Mouse (Mus musculus): ENCODE results near the gene Gbp5. TPM values are rescaled to one million over a fixed set of nuclear protein-coding genes. Genes with fewer than 3 reads are reported as not detected.

The Gbp5 gene
- not detected in 2 replicates for polyA plus RNA-seq (2016; fragmentation: Nextera tagmentation; extraction: Ambion mirVana)

- WGBS, result 81% methylated on average over 6 of the region's 6 CpGs
- H3K4me3 ChIP-seq, result no peak within 1 kb of the TSS
- ATAC-seq (ENCODE audit: low FRiP score, low read depth), result peak; percentile 29; the same call in 1 of the 2 replicates
- H3K36me3 ChIP-seq, result no peaks in the 10 kb centered on the region
- no peaks in the 10 kb centered on the region for H3K4me1 ChIP-seq
- H3K27ac ChIP-seq, result no peak within 1 kb of the TSS
- H3K9ac ChIP-seq, result no peak within 1 kb of the TSS
- no peaks in the 10 kb centered on the region for H3K9me3 ChIP-seq
- no peaks in the 10 kb centered on the region for H3K27me3 ChIP-seq (replicated peaks)
- H3K4me2 ChIP-seq (replicated peaks), result no peak within 1 kb of the TSS
Observed at GRCm38 (mm10) chr3:142493536-142494061, at the start of gene Gbp5. TSS of gene Gbp5 (plus strand) at chr3:142493978.

- 90% methylated on average over 7 of the region's 7 CpGs for WGBS
- no peaks in the 10 kb centered on the region for H3K27me3 ChIP-seq (replicated peaks)
- no peaks in the 10 kb centered on the region for H3K36me3 ChIP-seq
- no peak overlapping the region for H3K27ac ChIP-seq
- no peak overlapping the region for H3K4me2 ChIP-seq (replicated peaks)
- no peak overlapping the region for H3K4me3 ChIP-seq
- H3K4me1 ChIP-seq, result no peaks in the 10 kb centered on the region
- H3K9ac ChIP-seq, result no peak overlapping the region
- ATAC-seq (ENCODE audit: low FRiP score, low read depth), result no peak
- H3K9me3 ChIP-seq, result no peaks in the 10 kb centered on the region
Observed at GRCm38 (mm10) chr3:142454198-142454597, 39.6 kb upstream of the Gbp5 start.

- H3K4me3 ChIP-seq, result no peak overlapping the region
- no peaks in the 10 kb centered on the region for H3K9me3 ChIP-seq
- no peaks in the 10 kb centered on the region for H3K27me3 ChIP-seq (replicated peaks)
- H3K4me1 ChIP-seq, result no peaks in the 10 kb centered on the region
- H3K27ac ChIP-seq, result no peak overlapping the region
- WGBS, result 74% methylated on average over 7 of the region's 7 CpGs
- no peak overlapping the region for H3K9ac ChIP-seq
- ATAC-seq (ENCODE audit: low FRiP score, low read depth), result 0 out of 2 replicates have a peak, but pooled peaks have one; percentile 50
- H3K4me2 ChIP-seq (replicated peaks), result no peak overlapping the region
- H3K36me3 ChIP-seq, result no peaks in the 10 kb centered on the region
Observed at GRCm38 (mm10) chr3:142459241-142459640, 34.5 kb upstream of the Gbp5 start.

- WGBS, result 92% methylated on average over 25 of the region's 25 CpGs
- no peak overlapping the region for H3K27ac ChIP-seq
- no peaks in the 10 kb centered on the region for H3K27me3 ChIP-seq (replicated peaks)
- H3K4me3 ChIP-seq, result no peak overlapping the region
- no peaks in the 10 kb centered on the region for H3K9me3 ChIP-seq
- no peak for ATAC-seq (ENCODE audit: low FRiP score, low read depth)
- H3K4me1 ChIP-seq, result no peaks in the 10 kb centered on the region
- no peaks in the 10 kb centered on the region for H3K36me3 ChIP-seq
- H3K9ac ChIP-seq, result no peak overlapping the region
- no peak overlapping the region for H3K4me2 ChIP-seq (replicated peaks)
Observed at GRCm38 (mm10) chr3:142462764-142463751, 30.7 kb upstream of the Gbp5 start.

- Histone ChIP-seq H3K4me2 (replicated peaks) (peak overlapping the region; percentile 39), H3K27ac (no peak overlapping the region), H3K4me1 (no peaks in the 10 kb centered on the region), H3K9me3 (no peaks in the 10 kb centered on the region), H3K4me3 (no peak overlapping the region), H3K36me3 (no peaks in the 10 kb centered on the region), H3K27me3 (replicated peaks) (no peaks in the 10 kb centered on the region), H3K9ac (no peak overlapping the region)
- peak; percentile 55 for ATAC-seq (ENCODE audit: low FRiP score, low read depth)
- WGBS, result 24% methylated on average over 11 of the region's 11 CpGs
Observed at GRCm38 (mm10) chr3:142474349-142474983, 19.3 kb upstream of the Gbp5 start.

GRCm38 (mm10) chr3:142475913-142476312 is 17.9 kb upstream of the Gbp5 start:
- Histone ChIP-seq H3K27me3 (replicated peaks) (no peaks in the 10 kb centered on the region), H3K4me2 (replicated peaks) (no peak overlapping the region), H3K4me3 (no peak overlapping the region), H3K4me1 (no peaks in the 10 kb centered on the region), H3K27ac (no peak overlapping the region), H3K9me3 (peaks cover 6% of the 10 kb centered on the region; the same call in 1 of the 2 replicates), H3K9ac (no peak overlapping the region), H3K36me3 (no peaks in the 10 kb centered on the region)
- WGBS, result 20% methylated on average over 4 of the region's 4 CpGs
- no peak for ATAC-seq (ENCODE audit: low FRiP score, low read depth)

GRCm38 (mm10) chr3:142477866-142478265 is 15.9 kb upstream of the Gbp5 start:
- Histone ChIP-seq H3K4me1 (no peaks in the 10 kb centered on the region), H3K4me2 (replicated peaks) (no peak overlapping the region), H3K4me3 (no peak overlapping the region), H3K36me3 (no peaks in the 10 kb centered on the region), H3K9ac (no peak overlapping the region), H3K27me3 (replicated peaks) (no peaks in the 10 kb centered on the region), H3K27ac (no peak overlapping the region), H3K9me3 (peaks cover 6% of the 10 kb centered on the region; the same call in 1 of the 2 replicates)
- WGBS, result 88% methylated on average over 5 of the region's 5 CpGs
- no peak for ATAC-seq (ENCODE audit: low FRiP score, low read depth)

- 97% methylated on average over 1 of the region's 1 CpGs for WGBS
- H3K9ac ChIP-seq, result no peak overlapping the region
Observed at GRCm38 (mm10) chr3:142478360-142478759, 15.4 kb upstream of the Gbp5 start.

GRCm38 (mm10) chr3:142490465-142490864 is 3.3 kb upstream of the Gbp5 start:
- 77% methylated on average over 1 of the region's 1 CpGs for WGBS
- H3K9me3 ChIP-seq, result no peaks in the 10 kb centered on the region
- no peak overlapping the region for H3K4me2 ChIP-seq (replicated peaks)
- peak; percentile 85 for ATAC-seq (ENCODE audit: low FRiP score, low read depth)
- H3K9ac ChIP-seq, result no peak overlapping the region
- no peaks in the 10 kb centered on the region for H3K4me1 ChIP-seq
- no peak overlapping the region for H3K4me3 ChIP-seq
- no peaks in the 10 kb centered on the region for H3K36me3 ChIP-seq
- no peak overlapping the region for H3K27ac ChIP-seq
- H3K27me3 ChIP-seq (replicated peaks), result no peaks in the 10 kb centered on the region

More at GRCm38 (mm10) chr3:142478360-142478759, 15.4 kb upstream of the Gbp5 start:
- no peaks in the 10 kb centered on the region for H3K4me1 ChIP-seq
- no peaks in the 10 kb centered on the region for H3K27me3 ChIP-seq (replicated peaks)
- peaks cover 6% of the 10 kb centered on the region; the same call in 1 of the 2 replicates for H3K9me3 ChIP-seq
- no peak for ATAC-seq (ENCODE audit: low FRiP score, low read depth)
- H3K27ac ChIP-seq, result no peak overlapping the region
- no peak overlapping the region for H3K4me3 ChIP-seq
- H3K36me3 ChIP-seq, result no peaks in the 10 kb centered on the region
- no peak overlapping the region for H3K4me2 ChIP-seq (replicated peaks)

- no peak for ATAC-seq (ENCODE audit: low FRiP score, low read depth)
- Histone ChIP-seq H3K9ac (no peak overlapping the region), H3K4me2 (replicated peaks) (no peak overlapping the region), H3K27me3 (replicated peaks) (no peaks in the 10 kb centered on the region), H3K36me3 (no peaks in the 10 kb centered on the region), H3K27ac (no peak overlapping the region), H3K4me3 (no peak overlapping the region), H3K4me1 (no peaks in the 10 kb centered on the region), H3K9me3 (no peaks in the 10 kb centered on the region)
- WGBS, result 91% methylated on average over 5 of the region's 5 CpGs
Observed at GRCm38 (mm10) chr3:142495146-142495655, 1.4 kb downstream of the Gbp5 start.

GRCm38 (mm10) chr3:142496113-142497101 is 2.6 kb downstream of the Gbp5 start:
- no peak for ATAC-seq (ENCODE audit: low FRiP score, low read depth)
- no peak overlapping the region for H3K4me2 ChIP-seq (replicated peaks)
- no peaks in the 10 kb centered on the region for H3K4me1 ChIP-seq
- H3K27me3 ChIP-seq (replicated peaks), result no peaks in the 10 kb centered on the region
- H3K9ac ChIP-seq, result no peak overlapping the region
- 70% methylated on average over 14 of the region's 14 CpGs for WGBS
- no peak overlapping the region for H3K27ac ChIP-seq
- no peak overlapping the region for H3K4me3 ChIP-seq
- no peaks in the 10 kb centered on the region for H3K9me3 ChIP-seq
- H3K36me3 ChIP-seq, result no peaks in the 10 kb centered on the region
